Mouse (Mus musculus) midbrain, embryonic 14.5 days (tissue): ENCODE results near the gene Emc7. TPM values are rescaled to one million over a fixed set of nuclear protein-coding genes. Genes with fewer than 3 reads are reported as not detected.
"Not testable (repeated sequence)": the region's sequence is repeated elsewhere in the genome, so short reads cannot be mapped to it uniquely, and the experiment has no call there.

Experiments used
- ATAC-seq: fragments of 200-750 bp; cut with Nextera tagmentation; 2 replicates; pipeline ENCODE4 v1.8.0; 2017; ENCODE audit warnings: moderate number of reproducible peaks, moderate library complexity; ENCODE audit not compliant: low FRiP score, low TSS enrichment
- DNase-seq: peaks from one replicate; pipeline ENCODE4 v3.0.0-alpha.2; 2015
- H3K27ac ChIP-seq: fragments of 300-500 bp; sonication (generic); replicated peaks from 2 replicates; pipeline ENCODE4 v1.5.1; 2014; ENCODE audit warnings: mild to moderate bottlenecking, low read depth, low read length, moderate library complexity
- H3K27me3 ChIP-seq: fragments of 300-500 bp; sonication (generic); 2 replicates; pipeline ENCODE4 v1.6.1; 2014; ENCODE audit warnings: low read length, control low read depth, mixed read lengths; ENCODE audit not compliant: control insufficient read depth, insufficient read depth
- H3K36me3 ChIP-seq: fragments of 300-500 bp; sonication (generic); 2 replicates; pipeline ENCODE4 v1.6.1; 2014; ENCODE audit warnings: low read length, control low read depth; ENCODE audit not compliant: control insufficient read depth, insufficient read depth
- H3K4me1 ChIP-seq: fragments of 300-500 bp; sonication (generic); 2 replicates; pipeline ENCODE4 v1.6.1; 2014; ENCODE audit warnings: mild to moderate bottlenecking, antibody characterized with exemption, low read length, control low read depth; ENCODE audit not compliant: control insufficient read depth, insufficient read depth
- H3K4me2 ChIP-seq: fragments of 300-500 bp; sonication (generic); 2 replicates; pipeline ENCODE4 v1.6.1; 2014; ENCODE audit warnings: mild to moderate bottlenecking, low read length, moderate library complexity
- H3K4me3 ChIP-seq: fragments of 300-500 bp; sonication (generic); replicated peaks from 2 replicates; pipeline ENCODE4 v1.5.1; 2014; ENCODE audit warnings: low read depth, low read length
- H3K9ac ChIP-seq: fragments of 300-500 bp; sonication (generic); replicated peaks from 2 replicates; pipeline ENCODE4 v1.6.1; 2014; ENCODE audit warnings: mild to moderate bottlenecking, low read length, moderate library complexity
- H3K9me3 ChIP-seq: fragments of 300-500 bp; sonication (generic); 2 replicates; pipeline ENCODE4 v1.6.1; 2016; ENCODE audit warnings: low read length, control low read depth, mixed read lengths; ENCODE audit not compliant: control insufficient read depth
- WGBS: fragments of 180-500 bp; shearing (Covaris S2); extraction: QIAGEN DNeasy Blood & Tissue Kit; methylation state at CpG from one replicate; pipeline ENCODE4 v1.1.7; 2014; 5-methylcytosine and 5-hydroxymethylcytosine counted together
- polyA plus RNA-seq: library from polyadenylated mRNA; unstranded; fragments of >200 nt; fragmentation: Nextera tagmentation; extraction: Ambion mirVana; gene quantifications from 2 replicates; pipeline ENCODE4 v1.2.1, GENCODE M21; 2014

The Emc7 gene
- polyA plus RNA-seq, 1 experiment from 2014 or later, result 18.3 TPM

GRCm38 (mm10) chr2:112437589-112437988 lies 17.2 kb upstream of the Emc7 start:
- H3K4me3 ChIP-seq, result no peak overlapping the region
- H3K9ac ChIP-seq, result no peak overlapping the region
- no peak overlapping the region for H3K4me2 ChIP-seq
- no peaks in the 10 kb centered on the region for H3K9me3 ChIP-seq
- DNase-seq (no peak), ATAC-seq (no peak)
- no peaks in the 10 kb centered on the region for H3K36me3 ChIP-seq
- H3K27me3 ChIP-seq, result no peaks in the 10 kb centered on the region
- 96% methylated on average over 2 of the region's 2 CpGs for WGBS
- no peaks in the 10 kb centered on the region for H3K4me1 ChIP-seq
- no peak overlapping the region for H3K27ac ChIP-seq

- no peaks in the 10 kb centered on the region for H3K36me3 ChIP-seq
- ATAC-seq, result no peak
- 57% methylated on average over 2 of the region's 2 CpGs for WGBS
- H3K9me3 ChIP-seq, result no peaks in the 10 kb centered on the region
- H3K27ac ChIP-seq, result no peak overlapping the region
- no peaks in the 10 kb centered on the region for H3K4me1 ChIP-seq
- H3K4me3 ChIP-seq, result no peak overlapping the region
- H3K27me3 ChIP-seq, result no peaks in the 10 kb centered on the region
- H3K4me2 ChIP-seq, result no peak overlapping the region
- DNase-seq, result no peak
- H3K9ac ChIP-seq, result no peak overlapping the region
Measured at GRCm38 (mm10) chr2:112443491-112443890, 11.3 kb upstream of the Emc7 start.

GRCm38 (mm10) chr2:112445511-112445910 lies 9.3 kb upstream of the Emc7 start:
- no peaks in the 10 kb centered on the region for H3K4me1 ChIP-seq
- H3K27me3 ChIP-seq, result no peaks in the 10 kb centered on the region
- no peak overlapping the region for H3K4me2 ChIP-seq
- ATAC-seq, result no peak
- H3K9me3 ChIP-seq, result no peaks in the 10 kb centered on the region
- no peak overlapping the region for H3K9ac ChIP-seq
- DNase-seq, result no peak
- H3K36me3 ChIP-seq, result no peaks in the 10 kb centered on the region
- H3K4me3 ChIP-seq, result no peak overlapping the region
- no peak overlapping the region for H3K27ac ChIP-seq

GRCm38 (mm10) chr2:112448046-112448445 lies 6.8 kb upstream of the Emc7 start:
- H3K4me1 ChIP-seq, H3K4me3 ChIP-seq, DNase-seq, H3K4me2 ChIP-seq, H3K27me3 ChIP-seq, H3K27ac ChIP-seq, H3K9me3 ChIP-seq, ATAC-seq, H3K9ac ChIP-seq, H3K36me3 ChIP-seq: not testable (repeated sequence)
- 74% methylated on average over 4 of the region's 4 CpGs for WGBS

- no peak for DNase-seq
- no peak overlapping the region for H3K4me3 ChIP-seq
- no peak overlapping the region for H3K27ac ChIP-seq
- no peak overlapping the region for H3K4me2 ChIP-seq
- no peaks in the 10 kb centered on the region for H3K4me1 ChIP-seq
- H3K9me3 ChIP-seq, result no peaks in the 10 kb centered on the region
- H3K36me3 ChIP-seq, result no peaks in the 10 kb centered on the region
- no peak overlapping the region for H3K9ac ChIP-seq
- no peaks in the 10 kb centered on the region for H3K27me3 ChIP-seq
- no peak for ATAC-seq
Measured at GRCm38 (mm10) chr2:112448510-112449059, 6.2 kb upstream of the Emc7 start.

- no peaks in the 10 kb centered on the region for H3K27me3 ChIP-seq
- no peaks in the 10 kb centered on the region for H3K9me3 ChIP-seq
- DNase-seq, result peak; percentile 37
- no peaks in the 10 kb centered on the region for H3K4me1 ChIP-seq
- no peak for ATAC-seq
- no peak overlapping the region for H3K27ac ChIP-seq
- H3K36me3 ChIP-seq, result no peaks in the 10 kb centered on the region
- no peak overlapping the region for H3K4me2 ChIP-seq
- H3K4me3 ChIP-seq, result no peak overlapping the region
- H3K9ac ChIP-seq, result no peak overlapping the region
- WGBS, result 33% methylated on average over 4 of the region's 4 CpGs
Measured at GRCm38 (mm10) chr2:112449597-112450296, 5.0 kb upstream of the Emc7 start.

GRCm38 (mm10) chr2:112452513-112452912 lies 2.3 kb upstream of the Emc7 start:
- not testable (repeated sequence) for H3K36me3 ChIP-seq, ATAC-seq, H3K27me3 ChIP-seq, H3K27ac ChIP-seq, H3K4me3 ChIP-seq, DNase-seq, H3K9me3 ChIP-seq, H3K9ac ChIP-seq, H3K4me2 ChIP-seq, H3K4me1 ChIP-seq

GRCm38 (mm10) chr2:112454125-112454861 lies 504 bp upstream of the Emc7 start:
- 33% methylated on average over 17 of the region's 17 CpGs for WGBS
- H3K27me3 ChIP-seq, result no peaks in the 10 kb centered on the region
- ATAC-seq (no peak; the same call in 1 of the 2 replicates), DNase-seq (no peak)
- peak overlapping the region; percentile 59 for H3K4me2 ChIP-seq
- no peaks in the 10 kb centered on the region for H3K9me3 ChIP-seq
- peak overlapping the region; percentile 56 for H3K27ac ChIP-seq
- no peaks in the 10 kb centered on the region for H3K36me3 ChIP-seq
- peak overlapping the region; percentile 73 for H3K9ac ChIP-seq
- peak overlapping the region; percentile 70 for H3K4me3 ChIP-seq
- H3K4me1 ChIP-seq, result peaks cover 9% of the 10 kb centered on the region; the same call in 1 of the 2 replicates

GRCm38 (mm10) chr2:112460557-112460956 lies 5.8 kb downstream of the Emc7 start:
- Histone ChIP-seq H3K4me1 (peaks cover 9% of the 10 kb centered on the region; the same call in 1 of the 2 replicates), H3K4me3 (no peak overlapping the region), H3K27me3 (no peaks in the 10 kb centered on the region), H3K27ac (no peak overlapping the region), H3K9me3 (no peaks in the 10 kb centered on the region), H3K36me3 (peaks cover 24% of the 10 kb centered on the region), H3K4me2 (no peak overlapping the region), H3K9ac (no peak overlapping the region)
- ATAC-seq (no peak), DNase-seq (no peak)
- 95% methylated on average over 3 of the region's 3 CpGs for WGBS
